Mouse (Mus musculus): Measurements from ENCODE around the gene Tldc1.

Tldc1 gene

DNA sequence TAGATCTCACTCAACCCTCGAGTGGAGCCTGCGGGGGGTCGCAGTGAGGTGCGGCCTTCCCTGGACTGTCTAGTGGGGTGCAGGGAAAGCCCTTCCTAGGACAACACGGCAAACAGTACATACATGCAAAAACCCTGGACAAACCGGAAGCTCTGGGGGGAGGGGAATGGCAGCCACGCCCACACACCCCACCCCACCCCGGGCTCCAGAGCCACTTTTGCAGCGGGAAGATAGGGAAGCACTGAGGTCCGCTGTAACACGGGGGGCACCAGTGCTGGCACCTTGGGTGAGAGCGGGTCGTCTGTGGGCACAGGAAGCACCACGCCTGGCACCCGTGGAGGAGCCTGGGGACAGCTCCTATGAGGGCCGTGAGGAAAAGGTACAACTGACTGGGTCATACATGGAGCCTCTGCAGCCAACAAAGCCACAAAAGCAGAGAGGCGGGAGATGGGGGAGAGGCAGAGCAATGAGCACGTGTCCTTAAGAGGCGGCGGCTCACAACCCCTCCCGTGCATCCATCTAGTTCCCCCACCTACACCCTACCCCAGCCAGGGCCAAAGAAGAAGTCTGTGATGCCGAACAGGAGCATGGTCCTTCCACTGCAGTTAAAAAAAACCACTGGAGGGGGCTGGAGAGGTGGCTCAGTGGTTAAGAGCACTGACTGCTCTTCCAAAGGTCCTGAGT lies 12.3 kb downstream of the Tldc1 start:
- DNase-seq (ENCODE audit: low read depth): no peak

DNA sequence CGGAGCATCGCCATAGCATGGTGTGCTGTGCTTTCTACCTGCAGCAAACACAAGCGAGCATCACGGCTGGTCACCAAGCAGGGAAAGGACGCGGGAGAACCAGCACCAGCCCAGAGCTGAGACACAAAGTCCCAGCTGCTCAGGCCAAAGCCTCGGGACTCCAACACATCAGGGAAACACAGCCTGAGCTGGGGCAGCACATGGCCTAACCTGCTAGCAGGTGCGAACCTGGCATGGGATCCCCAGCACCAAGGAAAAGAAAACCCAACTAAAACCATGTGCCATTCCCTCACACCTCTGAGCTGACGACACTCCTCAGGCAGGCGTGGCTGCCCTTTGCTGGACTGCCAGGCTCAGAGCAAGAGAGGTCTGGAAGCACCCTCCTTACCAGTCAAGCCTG lies 12.9 kb downstream of the Tldc1 start:
- DNase-seq (ENCODE audit: low read depth): no peak

DNA sequence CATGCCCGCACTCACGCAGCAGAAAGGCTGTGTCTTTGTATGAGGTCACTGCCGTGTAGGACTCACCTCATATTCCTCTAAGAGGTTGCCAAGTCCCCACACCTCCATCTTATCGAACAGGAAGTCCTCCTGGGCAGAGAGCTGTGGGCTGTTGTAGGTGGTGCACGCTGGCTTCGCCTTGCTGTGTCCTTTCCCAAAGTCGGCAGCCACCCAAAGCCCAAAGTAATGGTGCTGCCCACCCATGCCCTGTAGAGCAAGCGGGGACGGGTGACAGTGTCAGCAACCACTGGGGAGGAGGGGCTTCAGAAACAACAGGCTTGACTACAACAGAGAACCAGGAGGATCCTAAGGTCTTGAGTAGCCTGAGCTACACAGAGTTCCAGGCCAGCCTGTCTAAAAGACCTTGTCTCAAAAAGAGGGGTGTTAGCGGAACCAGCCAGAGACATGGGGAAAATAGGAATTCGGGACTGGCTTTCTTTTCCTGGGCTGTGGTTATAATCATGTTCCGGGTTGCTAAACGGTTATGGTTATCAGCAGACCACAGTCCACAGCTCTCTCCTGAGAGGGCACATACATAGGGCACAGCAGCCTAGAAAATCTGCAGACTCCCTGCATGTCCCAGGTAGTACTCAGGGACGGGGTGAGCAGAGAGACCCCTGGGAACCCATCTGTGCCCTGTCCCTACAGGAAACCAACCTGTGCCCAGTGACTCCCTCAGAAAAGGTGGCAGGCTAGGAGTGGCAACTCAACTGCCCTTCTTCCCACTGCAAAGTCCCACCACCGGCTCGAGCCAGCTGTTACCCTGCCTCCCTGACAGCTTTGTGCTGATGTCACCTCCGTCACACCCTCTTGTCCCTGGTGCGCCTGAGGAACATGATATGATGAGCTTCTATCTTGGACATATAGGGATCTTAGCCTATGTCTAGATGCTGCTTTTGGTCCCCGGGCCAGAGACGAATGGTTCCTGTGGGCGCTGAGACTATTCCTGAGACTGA lies 15.7 kb downstream of the Tldc1 start:
- DNase-seq (ENCODE audit: low read depth): no peak

DNA sequence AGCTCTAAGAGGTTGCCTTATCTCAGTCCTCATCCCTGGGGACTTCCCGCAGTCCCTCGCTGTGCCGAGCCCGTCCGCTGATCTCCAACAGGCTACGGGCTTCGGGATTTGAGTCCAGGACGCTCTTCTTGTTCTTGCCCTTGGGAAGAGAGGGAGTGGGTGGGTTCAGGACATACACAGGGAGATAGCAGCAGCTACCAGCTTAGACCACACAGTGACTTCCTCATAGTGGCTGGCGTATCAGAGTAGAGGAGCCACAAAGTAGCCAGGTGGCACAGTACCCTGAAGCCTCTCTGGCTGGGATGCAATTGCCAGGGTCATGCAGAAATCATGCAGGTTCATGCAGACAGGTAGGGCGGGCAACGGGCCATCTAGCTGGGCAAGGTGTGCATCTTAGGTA lies 16.5 kb downstream of the Tldc1 start:
- DNase-seq (ENCODE audit: low read depth): no peak

DNA sequence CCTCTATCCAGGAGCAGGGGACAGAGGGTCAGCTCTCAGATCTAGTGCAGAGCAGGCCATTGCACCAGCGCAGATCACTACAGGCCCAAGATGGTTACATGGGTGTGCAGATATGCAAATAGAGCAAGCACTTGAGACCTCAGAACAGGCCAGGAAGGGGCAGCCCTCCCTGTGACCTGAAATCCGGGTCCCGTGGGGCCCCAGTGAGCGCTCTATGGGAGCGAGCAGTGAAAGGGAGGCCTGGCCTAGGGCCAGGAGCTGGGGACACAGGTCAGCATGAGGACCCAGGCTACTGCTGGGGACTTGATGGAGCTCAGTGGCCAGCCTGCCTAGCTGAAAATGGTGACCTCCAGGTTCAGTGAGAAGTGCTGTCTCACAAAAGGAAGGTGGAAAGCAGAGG lies 21.7 kb downstream of the Tldc1 start:
- DNase-seq (ENCODE audit: low read depth): no peak

DNA sequence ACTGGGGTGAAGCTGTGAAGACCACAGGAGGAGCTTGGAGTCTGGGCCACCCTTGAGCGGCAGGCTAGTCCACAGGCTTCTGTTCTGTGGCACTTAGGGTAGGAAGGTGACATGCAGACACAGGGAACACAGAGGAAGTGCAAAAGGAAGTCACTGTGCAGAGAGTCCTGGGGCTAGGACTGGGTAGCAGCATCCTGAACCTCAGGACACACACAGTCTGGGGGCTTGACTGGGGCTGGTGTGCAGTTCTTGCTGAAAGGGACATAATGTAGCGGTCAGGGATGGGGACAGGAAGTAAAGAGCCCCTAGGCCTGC lies 22.1 kb downstream of the Tldc1 start:
- no peak for DNase-seq (ENCODE audit: low read depth)

DNA sequence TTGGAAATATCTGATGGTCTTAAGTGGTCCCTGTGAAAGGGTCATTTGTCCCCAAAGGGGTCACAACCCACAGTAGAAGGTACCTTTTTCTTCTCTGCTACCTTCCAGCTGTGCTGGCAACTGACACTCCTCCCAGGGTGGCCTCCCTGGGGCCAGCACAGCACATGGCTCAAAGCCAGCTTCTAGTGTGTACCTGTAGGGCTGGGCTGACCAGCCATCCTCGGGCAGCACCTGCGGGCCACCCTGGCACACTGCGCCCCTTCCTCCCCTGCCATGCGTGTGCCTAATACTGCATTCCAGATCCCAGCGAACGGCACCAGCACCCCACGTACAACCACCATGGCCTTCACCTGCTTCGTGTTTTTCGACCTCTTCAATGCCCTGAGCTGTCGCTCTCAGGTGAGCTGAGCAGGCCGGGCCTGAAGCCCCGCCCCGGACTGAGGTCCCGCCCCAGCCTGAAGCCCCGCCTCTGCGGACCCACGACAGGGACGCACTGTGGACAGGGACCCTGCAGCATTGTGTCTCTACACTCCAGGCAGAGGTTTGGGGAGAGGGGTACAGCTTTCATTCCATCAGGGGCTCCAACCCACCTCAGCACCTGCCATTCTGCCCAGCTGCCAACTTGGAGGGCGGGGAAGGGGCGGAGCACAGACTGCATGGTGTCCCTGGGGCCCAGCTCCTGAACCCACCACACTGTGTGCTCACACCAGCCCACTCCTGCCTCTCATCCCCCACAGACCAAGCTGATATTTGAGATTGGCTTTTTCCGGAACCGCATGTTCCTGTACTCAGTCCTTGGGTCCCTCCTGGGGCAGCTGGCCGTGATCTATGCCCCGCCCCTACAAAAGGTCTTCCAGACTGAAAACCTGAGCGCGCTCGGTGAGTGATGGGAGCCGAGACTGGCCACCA lies 22.7 kb downstream of the Tldc1 start:
- no peak for DNase-seq (ENCODE audit: low read depth)

DNA sequence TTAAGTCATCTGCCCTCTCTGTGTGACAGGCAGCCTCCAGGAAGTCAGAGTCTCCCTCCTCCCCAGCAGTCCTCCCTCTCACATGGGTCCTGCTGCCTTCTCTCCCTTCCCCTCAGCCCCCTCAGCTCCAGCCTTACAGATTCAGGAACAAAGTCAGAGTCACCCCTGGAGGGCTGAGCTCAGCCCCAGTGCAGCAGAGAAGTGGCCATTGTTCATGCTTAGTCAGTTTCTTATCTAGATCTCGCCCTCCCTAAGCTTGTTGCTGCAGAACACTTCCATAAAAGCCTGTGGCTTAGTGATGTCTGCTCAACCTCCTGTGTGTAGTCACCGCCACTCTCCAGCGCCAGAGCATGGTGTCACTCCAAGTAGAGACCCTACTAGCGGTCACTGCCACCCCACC lies 33.6 kb downstream of the Tldc1 start:
- DNase-seq (ENCODE audit: low read depth): no peak

DNA sequence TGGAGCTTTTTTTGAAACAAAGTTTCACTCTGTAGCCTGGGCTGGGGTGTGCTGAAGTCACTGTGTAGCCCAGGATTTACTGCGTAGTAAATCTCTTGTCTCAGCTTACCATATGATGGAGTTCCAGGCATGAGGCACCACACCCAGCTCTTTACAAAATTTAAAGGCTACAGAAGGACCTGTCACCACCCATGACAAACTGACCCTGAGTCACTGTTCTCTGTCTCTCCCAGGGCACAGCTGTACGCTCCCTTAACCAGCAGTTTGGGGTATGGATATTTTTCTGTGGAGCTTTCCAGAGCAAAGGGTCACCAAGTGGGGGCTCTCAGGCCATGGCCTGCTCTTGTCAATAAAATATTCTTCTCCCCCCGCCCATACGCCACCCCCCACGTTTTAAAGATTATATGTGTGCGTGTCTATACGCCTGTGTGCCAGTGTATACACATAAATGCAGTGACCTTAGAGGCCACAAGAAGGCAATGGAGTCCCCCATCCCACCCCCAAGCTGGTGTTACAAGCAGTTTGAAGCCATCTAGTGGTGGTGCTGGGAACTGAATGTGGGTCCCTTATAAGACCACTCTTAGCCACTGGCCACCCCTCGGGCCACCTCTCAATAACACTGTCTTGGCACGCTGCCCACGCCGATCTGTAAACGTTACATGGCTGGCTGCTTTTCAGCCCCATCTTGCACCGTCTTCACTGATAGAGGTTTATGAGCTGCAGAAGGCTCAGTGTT lies 34.8 kb downstream of the Tldc1 start:
- peak; percentile 5 for DNase-seq (ENCODE audit: low read depth)

DNA sequence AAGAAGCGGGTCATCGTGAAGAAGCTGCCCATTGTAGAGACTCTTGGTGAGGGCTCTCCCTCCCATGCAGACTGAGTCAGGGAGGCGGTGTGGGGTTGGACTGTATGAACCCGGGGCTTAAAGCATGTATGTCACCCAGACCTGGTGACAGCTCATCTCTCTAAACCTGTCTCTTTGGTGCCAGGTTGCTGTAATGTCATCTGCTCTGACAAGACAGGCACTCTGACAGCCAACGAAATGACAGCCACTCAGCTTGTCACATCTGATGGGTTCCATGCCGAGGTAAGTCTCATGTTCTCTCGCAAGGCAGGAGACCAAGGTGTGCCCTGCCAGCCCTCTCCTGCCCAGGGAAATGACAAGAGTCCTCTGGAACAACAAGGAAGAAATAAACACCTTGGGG lies 35.8 kb downstream of the Tldc1 start:
- DNase-seq (ENCODE audit: low read depth): no peak

DNA sequence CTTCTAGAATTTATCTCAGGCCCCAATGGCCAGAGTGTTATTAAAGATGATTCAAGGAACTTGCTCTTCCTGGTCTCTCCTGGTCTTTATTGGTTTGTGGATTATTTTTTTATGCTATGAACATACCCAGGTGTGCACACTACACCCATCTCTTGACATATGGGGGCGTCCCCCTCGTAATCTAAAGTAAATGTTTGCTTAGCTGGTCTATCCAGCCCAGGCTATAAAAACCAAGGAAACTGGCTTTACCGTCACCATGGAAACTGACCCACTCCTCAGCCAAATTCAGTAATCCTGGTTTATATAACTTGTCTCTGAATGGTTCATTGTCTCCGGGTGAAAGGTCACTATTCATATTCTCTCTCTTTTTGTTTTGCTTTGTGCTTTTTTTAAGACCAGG lies 37.6 kb downstream of the Tldc1 start:
- no peak for DNase-seq (ENCODE audit: low read depth)

DNA sequence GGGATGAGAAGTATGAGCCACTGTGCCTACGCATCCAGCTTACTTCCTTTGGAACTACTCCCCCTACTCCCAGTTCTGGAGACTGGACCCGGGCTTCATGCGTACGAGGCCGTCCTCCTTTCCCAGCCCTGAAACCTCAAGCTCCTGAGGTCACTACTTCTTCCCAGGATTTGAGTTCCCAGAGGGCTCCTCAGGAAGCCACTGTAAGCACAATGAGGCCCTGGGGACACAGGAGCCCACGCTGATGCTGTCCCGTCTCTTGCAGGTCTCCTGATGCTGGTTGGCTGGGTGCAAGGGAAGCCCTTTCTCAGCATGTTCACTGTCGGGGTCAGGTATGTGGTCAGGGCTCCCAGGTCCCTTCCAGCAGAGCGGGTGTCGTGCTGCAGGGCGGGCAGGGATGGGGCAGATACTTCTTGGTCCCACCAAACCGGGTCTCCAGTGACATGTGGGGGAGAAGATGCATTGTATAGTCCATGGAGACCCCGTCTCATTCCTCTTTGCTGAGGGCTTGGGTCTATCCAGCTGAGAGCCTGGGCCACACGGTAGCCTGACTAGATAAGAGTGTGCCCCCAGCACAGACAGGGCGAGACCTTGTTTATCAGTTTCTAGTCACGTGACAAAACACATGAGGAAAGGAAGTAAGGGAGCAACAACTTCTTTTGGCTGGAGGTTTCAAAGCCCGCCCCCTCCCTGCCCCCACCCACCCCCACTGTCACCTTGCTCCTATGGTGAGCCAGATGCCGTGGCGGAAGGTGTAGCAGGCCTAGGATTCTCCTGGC lies 39.9 kb downstream of the Tldc1 start:
- DNase-seq (ENCODE audit: low read depth): no peak

DNA sequence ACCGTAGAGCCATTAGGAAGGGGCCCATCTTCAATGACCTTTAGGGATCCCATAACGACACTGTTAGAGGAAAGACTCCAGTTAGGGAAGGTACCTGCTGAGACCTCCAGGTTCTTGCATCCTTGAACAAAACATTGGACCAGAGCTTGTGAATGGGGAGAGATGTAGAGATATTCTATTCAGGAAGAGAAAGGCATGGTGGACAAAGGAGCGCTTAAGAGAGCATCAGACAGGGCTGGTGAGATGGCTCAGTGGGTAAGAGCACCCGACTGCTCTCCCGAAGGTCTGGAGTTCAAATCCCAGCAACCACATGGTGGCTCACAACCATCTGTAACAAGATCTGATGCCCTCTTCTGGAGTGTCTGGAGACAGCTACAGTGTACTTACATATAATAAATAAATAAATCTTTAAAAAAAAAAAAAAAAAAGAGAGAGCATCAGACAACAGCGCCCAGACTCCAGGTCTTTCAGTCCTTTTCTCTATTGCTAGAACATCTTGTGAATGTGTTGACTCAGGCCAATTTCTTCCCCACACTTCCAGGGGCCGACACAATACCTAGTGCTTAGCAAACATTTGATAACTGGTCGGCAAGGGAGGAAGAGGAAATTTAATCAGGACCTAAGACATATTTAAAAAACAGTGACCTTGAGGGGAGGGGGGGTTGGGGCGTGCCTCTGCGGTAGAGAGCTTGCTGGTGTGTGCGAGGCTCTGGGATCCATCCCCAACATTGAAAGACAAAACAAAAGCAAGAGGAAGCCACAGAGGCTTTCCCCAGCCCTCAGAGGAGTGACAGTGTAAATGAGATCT lies 40.9 kb downstream of the Tldc1 start:
- DNase-seq (ENCODE audit: low read depth): no peak

DNA sequence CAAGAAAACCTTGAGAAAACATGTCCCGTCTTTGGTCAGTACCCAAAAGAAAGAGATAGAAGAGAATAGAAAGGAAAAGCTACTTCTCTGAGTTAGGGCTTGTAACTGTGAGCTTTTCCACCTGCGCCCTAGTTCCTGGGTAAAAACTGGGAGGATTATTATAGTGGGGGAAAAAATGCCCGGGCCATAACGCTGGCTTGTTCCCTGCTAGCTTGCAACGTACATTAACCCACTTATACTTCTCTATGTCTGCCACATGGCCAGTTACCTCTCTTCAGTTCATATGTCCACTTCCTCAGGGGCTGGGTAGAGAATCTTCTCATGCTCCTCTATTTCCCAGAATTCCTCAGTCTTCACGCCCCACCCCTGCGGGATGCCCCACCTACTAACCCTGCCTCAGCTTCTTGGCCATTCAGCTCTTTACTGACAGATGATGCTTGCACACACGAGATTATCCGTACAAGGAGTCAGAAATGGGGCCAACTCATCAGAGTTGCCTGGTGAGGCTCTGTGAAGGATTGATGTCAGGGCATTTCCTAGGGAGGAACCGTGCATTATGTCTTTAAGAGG lies 41.8 kb downstream of the Tldc1 start:
- DNase-seq (ENCODE audit: low read depth): no peak

DNA sequence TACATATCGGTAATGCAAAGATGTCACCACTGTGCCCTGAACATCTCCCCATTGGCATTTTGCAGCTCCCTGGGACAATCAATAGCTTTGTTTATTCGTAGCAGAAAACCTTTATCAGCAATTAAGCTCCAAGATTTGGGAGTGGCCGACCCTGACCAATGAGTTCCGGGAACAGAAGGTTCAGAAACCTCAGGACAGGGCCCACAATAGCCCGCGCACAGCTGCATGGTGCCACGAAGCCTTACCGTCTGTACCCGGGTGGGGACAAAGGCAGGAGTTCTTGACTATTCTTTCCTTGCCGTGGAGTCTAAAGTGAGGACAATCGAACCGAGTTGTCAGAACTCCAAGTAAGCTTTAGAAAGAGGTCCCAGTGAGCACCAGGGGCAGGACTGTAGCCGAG lies 46.1 kb downstream of the Tldc1 start:
- DNase-seq (ENCODE audit: low read depth): no peak

DNA sequence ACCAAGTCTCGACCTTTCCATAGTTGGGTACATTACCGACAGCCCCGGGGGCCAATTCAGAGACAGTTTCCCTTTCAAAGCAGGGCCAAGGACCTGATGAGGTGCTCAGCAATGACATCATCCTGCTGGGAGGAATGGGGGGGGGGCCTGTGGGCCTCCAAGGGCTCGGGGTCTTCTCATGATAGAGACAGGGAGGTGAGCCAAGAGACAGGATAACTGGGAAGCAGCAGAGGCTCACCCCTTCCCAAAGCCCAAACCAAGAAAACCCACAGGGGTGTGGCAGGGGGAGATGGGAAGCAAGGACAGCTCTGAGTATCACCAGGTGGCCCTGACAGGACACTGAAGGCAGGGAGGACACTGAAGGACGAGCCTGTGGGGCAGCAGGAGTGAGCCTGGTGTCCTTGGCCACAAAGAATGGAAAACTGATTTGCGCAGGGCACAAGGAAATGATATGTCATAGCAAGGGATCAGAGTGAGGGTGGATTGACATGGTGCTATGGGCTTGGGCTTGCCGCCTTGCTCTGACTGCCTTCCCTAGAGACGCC lies 49.8 kb downstream of the Tldc1 start:
- DNase-seq (ENCODE audit: low read depth): no peak

DNA sequence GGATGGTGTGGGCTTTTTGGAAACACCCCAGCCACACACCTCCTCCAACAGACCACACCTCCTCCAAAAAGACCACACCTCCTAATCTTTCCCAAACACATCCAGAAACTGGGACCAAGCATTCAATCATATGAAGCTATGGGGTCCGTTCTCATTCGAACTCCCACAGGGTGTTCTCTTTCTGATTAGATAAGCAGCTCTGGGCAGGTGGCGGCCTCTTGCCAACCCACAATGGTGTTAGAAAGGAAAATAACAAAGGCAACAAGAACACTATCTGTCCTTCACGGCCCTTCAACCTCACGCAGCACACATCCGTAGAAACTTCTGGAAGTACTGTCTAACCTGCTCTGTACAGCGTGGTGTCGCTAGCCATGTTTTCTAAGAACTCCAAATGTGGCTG lies 51.1 kb downstream of the Tldc1 start:
- no peak for DNase-seq (ENCODE audit: low read depth)

DNA sequence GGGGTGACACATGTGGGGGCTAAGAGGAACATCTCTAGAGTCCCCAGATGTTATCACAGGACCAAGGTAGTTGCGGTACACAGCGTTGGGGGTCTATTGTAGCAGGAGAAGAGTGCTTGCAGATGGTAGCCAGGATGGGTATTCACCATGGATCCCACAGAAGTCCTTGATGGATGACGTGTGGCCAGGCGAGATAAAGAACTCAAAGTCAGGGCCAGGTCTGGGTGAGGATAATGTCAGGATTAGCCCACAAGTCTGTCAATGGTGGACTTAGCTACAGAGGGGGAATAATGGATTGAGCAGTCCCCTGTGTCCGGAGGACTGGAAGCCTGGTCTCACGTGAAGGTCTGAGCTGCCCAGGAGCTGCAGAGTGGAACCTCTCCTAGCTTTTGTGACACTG lies 53.6 kb downstream of the Tldc1 start:
- no peak for DNase-seq (ENCODE audit: low read depth)

DNA sequence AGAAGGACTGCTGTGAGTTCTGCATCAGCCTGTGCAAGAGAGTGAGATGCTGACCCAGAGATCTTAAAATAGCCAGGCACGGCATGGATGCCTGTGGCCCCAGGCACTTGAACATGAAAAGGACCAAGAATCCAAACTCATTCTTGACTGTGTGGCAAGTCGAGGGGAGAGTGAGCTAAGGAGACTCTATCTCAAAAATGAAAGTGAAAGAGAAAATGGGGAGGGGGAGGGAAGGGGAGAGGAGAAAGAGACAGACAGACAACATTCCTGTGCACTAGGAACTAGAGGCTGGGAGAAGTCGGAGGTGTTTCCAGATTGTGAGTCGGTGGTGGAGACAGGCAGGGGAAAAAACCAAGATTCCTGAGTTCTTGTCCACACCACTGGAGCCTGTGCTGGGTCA lies 54.5 kb downstream of the Tldc1 start:
- no peak for DNase-seq (ENCODE audit: low read depth)

DNA sequence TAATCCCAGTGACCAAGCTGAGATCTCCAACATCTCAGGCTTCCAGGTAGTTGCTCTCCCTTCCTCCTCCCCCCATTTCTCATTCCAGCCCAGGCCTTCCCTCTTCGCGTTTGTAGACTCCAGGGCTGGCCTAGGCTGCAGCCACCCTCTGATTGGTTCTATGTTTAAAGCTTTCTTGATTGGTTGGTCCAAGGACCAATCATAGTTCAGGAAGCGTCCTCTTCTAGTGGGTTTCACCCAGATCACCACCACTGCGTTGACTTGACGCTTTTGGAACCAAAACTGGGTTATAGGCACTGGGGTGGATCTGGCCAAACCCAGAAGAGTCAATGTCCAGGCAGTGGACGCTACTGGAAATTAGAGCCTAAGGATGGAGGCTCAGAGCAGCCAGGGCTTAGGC lies 55.9 kb downstream of the Tldc1 start:
- no peak for DNase-seq (ENCODE audit: low read depth)

Data from fibroblast of lung, adult 2 months (primary cell).